Mouse (Mus musculus) layer of hippocampus, adult 8-10 months (tissue): ENCODE data around the gene Btbd9. TPM values are rescaled to one million over a fixed set of nuclear protein-coding genes. Genes with fewer than 3 reads are reported as not detected.
A peak's percentile ranks its signal among the peaks of the same experiment; 100 is the strongest.

Source experiments
- DNase-seq, 2 experiments: peaks; one replicate each; pipeline ENCODE4 v3.0.0; 2022; ENCODE audit warnings: low spot score in 2 of 2
- total RNA-seq, 4 experiments: library from RNA; stranded (reverse); gene quantifications; 2 replicates each; pipeline ENCODE4 v1.2.4; 2022

Btbd9 gene
- total RNA-seq, 4 experiments from 2014 or later, result 133 to 171 (median 150) TPM

DNA sequence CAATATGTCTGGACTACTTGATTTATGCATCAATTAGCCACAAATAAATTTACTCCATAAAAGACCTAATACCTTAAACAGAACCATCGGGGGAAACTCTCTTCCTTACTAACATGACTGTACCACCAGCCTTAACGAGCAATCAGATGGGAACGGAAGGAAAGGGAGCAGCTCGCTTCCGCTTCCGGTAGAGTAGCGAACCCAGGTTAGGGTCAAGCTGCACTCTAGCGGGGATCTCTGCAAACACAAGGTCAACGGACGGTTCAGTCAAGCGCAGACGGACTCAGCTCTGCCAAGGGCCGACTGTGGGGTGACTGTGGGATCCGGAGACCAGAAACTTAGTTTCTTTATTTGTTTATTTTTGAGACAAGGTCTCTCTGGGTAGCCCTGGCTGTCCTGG is 25.9 kb upstream of the Btbd9 start:
- no peak for DNase-seq

- no peak for DNase-seq
Observed at GRCm38 (mm10) chr17:30598300-30598699, 22.0 kb upstream of the Btbd9 start.

DNA sequence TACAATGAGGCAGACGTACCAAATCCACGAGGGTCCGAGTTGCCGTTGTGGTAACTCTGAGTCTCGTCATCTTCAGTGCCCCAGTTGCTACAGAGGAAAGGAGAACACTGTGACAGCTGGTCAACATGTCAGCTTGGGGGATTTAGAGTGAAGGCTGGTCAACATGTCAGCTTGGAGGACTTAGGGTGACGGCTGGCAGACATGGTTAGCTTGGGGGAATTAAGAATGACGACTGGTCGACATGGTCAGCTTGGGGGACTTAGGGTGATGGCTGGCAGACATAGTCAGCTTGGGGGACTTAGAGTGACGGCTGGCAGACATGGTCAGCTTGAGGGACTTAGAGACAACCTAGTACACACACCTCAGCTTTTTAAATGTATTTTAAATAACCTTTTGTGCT is 21.5 kb upstream of the Btbd9 start:
- no peak for DNase-seq

DNA sequence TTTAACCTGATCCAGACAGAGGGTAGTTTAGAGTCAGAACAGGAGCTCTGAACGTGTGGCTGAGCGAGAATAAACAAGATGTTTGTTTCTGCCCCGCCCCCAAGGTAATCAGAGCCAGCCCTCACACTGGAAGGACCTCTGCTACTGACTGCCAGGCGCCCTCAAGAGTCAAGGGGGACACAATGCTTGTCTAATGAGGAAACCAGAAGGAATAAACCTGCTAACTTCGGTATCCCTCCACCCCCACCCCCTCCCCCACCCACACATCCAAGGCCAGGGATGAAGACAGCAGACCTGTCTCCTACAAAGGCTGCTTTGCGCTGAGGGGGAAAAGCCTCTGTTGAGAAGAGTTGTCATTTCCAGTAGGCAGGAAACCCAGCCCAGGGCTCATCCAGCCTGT is 18.6 kb upstream of the Btbd9 start:
- no peak for DNase-seq

- no peak for DNase-seq
Observed at GRCm38 (mm10) chr17:30594407-30594806, 18.1 kb upstream of the Btbd9 start.

- peak in 1 of 2 experiments; percentile 73 for DNase-seq
Observed at GRCm38 (mm10) chr17:30590417-30591198, 14.3 kb upstream of the Btbd9 start.

GRCm38 (mm10) chr17:30583258-30584001 is 7.1 kb upstream of the Btbd9 start:
- no peak for DNase-seq

DNA sequence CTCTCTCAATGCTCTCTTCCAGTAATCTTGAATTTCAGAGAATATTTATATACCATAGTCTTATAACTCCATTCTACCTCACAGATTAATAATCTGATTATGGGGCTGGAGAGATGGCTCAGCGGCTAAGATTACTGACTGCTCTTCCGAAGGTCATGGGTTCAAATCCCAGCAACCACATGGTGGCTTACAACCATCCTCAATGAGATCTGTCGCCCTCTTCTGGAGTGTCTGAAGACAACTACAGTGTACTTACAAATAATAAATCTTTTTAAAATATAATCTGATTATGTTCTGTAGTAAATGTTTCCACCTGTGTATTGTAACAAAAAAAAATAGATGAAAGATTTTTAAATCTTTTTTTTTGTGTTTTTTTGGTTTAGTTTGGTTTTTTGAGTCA is 6.0 kb upstream of the Btbd9 start:
- DNase-seq, result no peak

DNA sequence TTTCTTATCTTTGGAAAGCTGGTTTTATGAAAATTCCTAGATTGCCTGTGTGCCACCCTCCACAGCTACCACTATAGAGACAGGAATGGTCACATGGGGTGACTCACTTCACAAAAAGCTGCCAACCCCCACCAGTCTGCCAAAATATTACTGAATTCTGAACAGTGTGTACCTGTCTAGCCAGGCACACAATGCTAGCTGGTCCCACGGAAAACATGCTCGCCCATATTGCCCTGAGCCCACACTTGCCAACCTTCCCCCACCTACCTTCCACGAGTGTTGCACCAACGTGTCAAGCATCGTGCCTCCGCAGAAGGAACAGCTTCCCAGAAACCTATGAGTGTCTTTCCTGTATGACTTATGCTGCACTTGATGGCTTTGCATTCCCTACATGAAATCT is 4.9 kb upstream of the Btbd9 start:
- DNase-seq, result peak; percentile 88 to 89

- DNase-seq, result peak in 1 of 2 experiments; percentile 56
Observed at GRCm38 (mm10) chr17:30580781-30581180, 4.5 kb upstream of the Btbd9 start.

- DNase-seq, result no peak
Observed at GRCm38 (mm10) chr17:30576946-30577345, 658 bp upstream of the Btbd9 start.

DNA sequence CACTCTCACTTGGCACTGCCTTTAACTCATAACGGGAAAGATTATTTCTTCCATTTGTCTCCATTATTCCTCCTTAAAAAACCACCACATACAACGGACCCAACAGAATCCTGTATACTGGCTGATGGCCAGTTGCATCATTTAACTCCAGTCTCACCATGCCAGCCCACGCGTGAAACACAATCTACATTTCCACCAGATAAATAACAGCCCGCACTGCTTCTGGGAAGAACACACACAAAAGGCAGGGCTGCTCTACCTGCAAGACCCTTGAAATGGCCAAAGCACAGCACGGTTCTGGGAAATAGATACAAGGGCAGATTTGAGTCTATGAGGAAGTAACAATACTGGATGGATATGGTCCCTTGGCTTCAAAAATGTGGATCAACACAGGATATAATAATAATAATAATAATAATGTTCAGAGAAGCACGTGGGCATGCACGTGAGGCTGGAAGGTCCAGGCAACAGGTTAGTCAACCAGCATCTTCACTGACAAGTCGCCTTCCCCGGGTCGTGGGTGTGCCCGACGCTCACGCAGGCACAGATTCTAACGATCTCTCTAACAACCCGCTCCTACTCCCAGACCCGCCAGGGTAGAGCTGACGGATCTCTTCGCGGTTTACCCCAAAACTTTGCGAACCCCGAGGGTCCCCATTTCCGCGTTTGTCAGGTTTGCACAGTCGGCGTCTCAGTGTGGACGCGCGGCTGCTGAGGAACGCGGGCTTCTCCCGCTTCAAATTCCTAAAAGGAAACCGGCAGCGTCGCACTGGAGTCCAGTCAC is 975 bp downstream of the Btbd9 start:
- DNase-seq, result peak in 1 of 2 experiments; percentile 38

DNA sequence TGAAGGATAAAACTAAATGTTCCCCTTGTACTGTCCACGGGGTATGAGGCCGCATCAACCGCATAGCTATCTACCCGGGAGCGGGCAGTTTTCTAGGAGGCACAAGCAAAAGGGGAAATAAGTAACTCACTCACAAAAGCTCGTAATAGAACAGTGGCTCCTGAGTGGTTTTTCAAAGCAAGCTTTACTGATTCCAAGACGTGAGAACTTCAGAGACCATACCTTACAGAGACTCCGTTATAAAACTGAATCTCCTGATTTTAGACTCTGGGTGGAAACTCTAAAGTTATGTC is 1.6 kb downstream of the Btbd9 start:
- DNase-seq, result no peak

DNA sequence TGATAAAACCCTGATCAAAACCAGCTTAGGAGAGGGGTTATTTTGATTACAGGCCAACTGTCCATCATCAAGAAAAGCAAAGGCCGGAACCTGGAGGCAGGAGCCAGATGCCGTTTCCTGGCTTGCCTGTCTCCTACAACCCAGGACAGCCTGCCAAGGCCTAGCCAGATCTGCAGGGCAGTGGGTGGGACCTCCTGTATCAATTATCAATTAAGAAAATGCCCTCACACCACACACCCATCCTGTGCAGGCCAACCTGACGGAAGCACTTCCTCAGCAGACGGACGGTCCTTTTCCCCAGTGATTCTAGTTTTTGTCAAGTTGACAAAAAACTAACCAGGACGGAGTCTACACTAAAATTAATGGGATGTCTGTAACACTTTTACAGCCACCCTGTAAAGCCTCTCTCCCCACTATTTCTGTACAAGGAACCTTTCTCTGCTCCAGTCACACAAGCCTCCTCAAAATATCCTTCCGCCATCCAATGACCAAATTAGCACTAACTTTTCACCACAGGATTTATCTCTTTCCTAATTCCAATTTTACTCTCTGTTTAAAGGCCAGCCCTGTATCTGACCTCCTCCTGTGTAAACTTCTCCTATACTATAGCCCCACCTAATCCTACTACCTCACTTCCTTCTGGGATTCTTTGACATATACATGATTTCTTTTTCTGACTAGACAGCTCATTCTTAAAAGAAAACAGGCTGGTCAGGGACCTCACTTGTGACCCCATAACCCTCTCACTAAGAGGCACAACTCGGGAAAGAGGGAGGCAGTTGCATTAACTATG is 2.1 kb downstream of the Btbd9 start:
- no peak for DNase-seq

DNA sequence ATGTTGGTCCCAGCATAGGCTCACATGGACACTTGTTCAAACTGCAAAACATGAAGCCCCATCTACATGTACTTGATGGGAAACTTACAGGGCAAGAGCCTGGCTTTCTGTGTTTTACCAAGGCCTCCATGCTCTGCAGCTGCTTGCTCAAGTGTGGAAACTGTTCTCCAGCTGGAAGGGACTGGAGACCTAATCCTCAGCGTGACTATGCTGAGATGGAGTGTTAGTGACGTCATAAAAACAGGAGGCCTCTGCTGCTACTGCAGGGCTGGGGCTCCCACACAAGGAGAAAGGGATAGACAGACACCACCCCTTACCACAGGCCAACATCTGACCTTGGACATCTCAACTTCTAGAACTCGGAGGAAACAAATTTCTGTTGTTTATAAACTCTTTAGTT is 5.3 kb downstream of the Btbd9 start:
- DNase-seq, result no peak

DNA sequence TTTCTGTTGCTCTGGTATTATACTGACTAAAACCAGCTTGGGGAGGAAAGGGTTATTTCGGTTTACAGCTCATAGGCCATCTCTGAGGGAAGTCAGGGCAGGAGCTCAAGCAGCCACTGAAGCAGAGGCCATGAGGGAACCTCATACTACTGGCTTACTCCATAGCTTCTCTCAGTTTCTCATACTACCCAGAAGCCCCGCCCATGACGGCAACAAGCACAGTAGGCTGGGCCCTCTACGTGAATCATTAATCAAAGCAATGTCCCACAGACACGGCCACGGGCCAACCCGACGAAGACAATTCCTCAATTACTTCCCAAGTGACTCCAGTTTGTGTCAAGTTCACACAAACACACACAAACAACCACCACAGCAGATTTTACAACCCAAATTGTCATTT is 6.1 kb downstream of the Btbd9 start:
- no peak for DNase-seq

- no peak for DNase-seq
Observed at GRCm38 (mm10) chr17:30568473-30568872, 7.8 kb downstream of the Btbd9 start.

GRCm38 (mm10) chr17:30564971-30565370 is 11.3 kb downstream of the Btbd9 start:
- no peak for DNase-seq

DNA sequence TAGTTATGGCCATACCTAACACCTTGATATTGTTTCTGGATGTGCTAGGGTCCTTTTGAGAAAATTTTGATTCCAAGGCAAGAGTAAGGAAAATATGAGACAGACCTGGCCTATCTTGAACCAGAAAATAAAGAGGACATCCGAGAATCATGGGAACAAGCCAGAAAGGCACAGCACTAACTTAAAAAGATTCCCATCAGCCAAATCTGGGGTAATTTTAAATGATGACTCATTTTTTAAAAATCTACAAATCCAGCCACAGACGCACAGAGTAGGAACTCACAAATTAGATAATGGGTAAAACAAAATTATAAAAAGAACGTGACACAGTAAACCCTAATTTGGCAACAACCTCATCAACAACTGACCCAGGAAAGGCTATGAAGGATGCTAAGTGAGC is 11.9 kb downstream of the Btbd9 start:
- DNase-seq, result no peak

GRCm38 (mm10) chr17:30563484-30564075 is 12.7 kb downstream of the Btbd9 start:
- DNase-seq, result no peak

- DNase-seq, result no peak
Observed at GRCm38 (mm10) chr17:30562770-30563169, 13.5 kb downstream of the Btbd9 start.
